10 mouse cellular contexts compared by ENCODE assay signal in genomic region chr11:116825230-116825629, GRCm38 (mm10). TPM values are rescaled to one million over a fixed set of nuclear protein-coding genes. Genes with fewer than 3 reads are reported as not detected.
A peak's percentile ranks its signal among the peaks of the same experiment; 100 is the strongest.
DNase-seq lines count a peak whose midpoint lies in the region; TF ChIP-seq lines count a peak whose summit lies in the region.
"Had no signal": no experiment of that assay in that cellular context is flagged by ENCODE, and none has a peak within 500 bp of the region (broad histone marks: within the 10 kb centered on the region; RNA-seq: fewer than 3 reads in every experiment).

No protein-coding gene starts in this region.

- peak overlapping the region; percentile 44 for H3ac ChIP-seq in C2C12 (ENCODE audit: control insufficient read depth, insufficient read length, low read depth)

- H3K36me3 ChIP-seq in heart, adult 2 months (ENCODE audit: control insufficient read depth, insufficient read depth, low read length), result no peaks in the 10 kb centered on the region
- peaks cover 10% of the 10 kb centered on the region for H3K36me3 ChIP-seq in C2C12 (ENCODE audit: control insufficient read depth, insufficient read depth)
- peaks cover 4% of the 10 kb centered on the region; the same call in 1 of the 2 replicates for H3K36me3 ChIP-seq in limb, embryonic 10.5 days

- H3K79me2 ChIP-seq in heart, adult 2 months (replicated peaks; ENCODE audit: control insufficient read depth, insufficient read depth, low read length), result peaks cover 2% of the 10 kb centered on the region; the same call in 1 of the 2 replicates
- peaks cover 77% of the 10 kb centered on the region for H3K79me2 ChIP-seq in C2C12 (ENCODE audit: control insufficient read depth, insufficient read depth)

- intact Hi-C loops in heart, adult 2 months (cut with DNase I), result no loop called here
- intact Hi-C loops in heart, postnatal 36 days (cut with DNase I), result no loop called here

- peaks cover 43% of the 10 kb centered on the region for H3K79me3 ChIP-seq in C2C12 (ENCODE audit: low read depth)

- no peak for DNase-seq in heart, adult 2 months
- no peak for DNase-seq in heart, postnatal 36 days
- DNase-seq in limb, embryonic 10.5 days (ENCODE audit: low spot score), result no peak
- DNase-seq in c-Kit-positive CD71-positive TER-119-positive erythroid progenitor cells, embryonic 14.5 days (ENCODE audit: low spot score), result no peak
- no peak for DNase-seq in cerebellum, postnatal 36 days
- DNase-seq in B cell, adult 2 months, result no peak
- DNase-seq: layer of hippocampus, adult 9-11 months had no signal

- WGBS in heart, adult 2 months, result 33% methylated on average over 5 of the region's 5 CpGs
- 71% methylated on average over 5 of the region's 5 CpGs for WGBS in limb, embryonic 10.5 days

- TF ChIP-seq POLR2A in heart, adult 2 months (IDR thresholded peaks at IDR 0.05; ENCODE audit: insufficient read depth, low read depth, low read length), result no peak

- no peak for TF ChIP-seq CTCF in heart, adult 2 months (IDR thresholded peaks at IDR 0.05)
- no peak for TF ChIP-seq CTCF in C2C12 (IDR thresholded peaks at IDR 0.05; ENCODE audit: control insufficient read depth, insufficient read depth, insufficient read length)

- peak overlapping the region; percentile 36; the same call in 1 of the 2 replicates for H3K27ac ChIP-seq in heart, adult 2 months
- H3K27ac ChIP-seq in brown adipose tissue, adult 24 weeks (replicated peaks; ENCODE audit: low read depth, low read length), result peak overlapping the region; percentile 32; the same call in 1 of the 2 replicates
- H3K27ac ChIP-seq in limb, embryonic 10.5 days, result peak overlapping the region; percentile 47; the same call in 1 of the 2 replicates

- no peaks in the 10 kb centered on the region for H3K9me3 ChIP-seq in limb, embryonic 10.5 days (replicated peaks)
- H3K9me3 ChIP-seq: megakaryocyte, embryonic 14.5 days had no signal

- no peak overlapping the region for H3K4me3 ChIP-seq in heart, adult 2 months
- H3K4me3 ChIP-seq in C2C12 (ENCODE audit: insufficient read depth, poor library complexity, severe bottlenecking), result no peak overlapping the region
- peak overlapping the region; percentile 13; the same call in 1 of the 2 replicates for H3K4me3 ChIP-seq in brown adipose tissue, adult 24 weeks (ENCODE audit: insufficient read depth, low read depth, low read length)
- H3K4me3 ChIP-seq in limb, embryonic 10.5 days, result peak overlapping the region; percentile 4; the same call in 1 of the 2 replicates
- H3K4me3 ChIP-seq: megakaryocyte, embryonic 14.5 days had no signal

- TF ChIP-seq EP300 in heart, adult 2 months (IDR thresholded peaks at IDR 0.05; ENCODE audit: insufficient read depth, low read depth, low read length), result no peak

- peaks cover 22% of the 10 kb centered on the region for H3K4me1 ChIP-seq in heart, adult 2 months (ENCODE audit: control insufficient read depth, insufficient read depth, low read length)
- H3K4me1 ChIP-seq in brown adipose tissue, adult 24 weeks (ENCODE audit: control insufficient read depth, insufficient read depth, insufficient read length, low read length), result peaks cover 13% of the 10 kb centered on the region
- H3K4me1 ChIP-seq in limb, embryonic 10.5 days, result peaks cover 54% of the 10 kb centered on the region

- peak overlapping the region; percentile 45; the same call in 1 of the 2 replicates for H3K9ac ChIP-seq in heart, adult 2 months (ENCODE audit: low read depth, low read length)

- H3K27me3 ChIP-seq in heart, adult 2 months (ENCODE audit: control insufficient read depth, insufficient read depth, low read length), result no peaks in the 10 kb centered on the region
- no peaks in the 10 kb centered on the region for H3K27me3 ChIP-seq in C2C12 (ENCODE audit: control insufficient read depth, insufficient read depth, insufficient read length)
- no peaks in the 10 kb centered on the region for H3K27me3 ChIP-seq in limb, embryonic 10.5 days (ENCODE audit: low read depth, poor library complexity, severe bottlenecking)

TF ChIP-seq in C2C12, 6 proteins besides CTCF, POLR2A, EP300 and RAD21:
- TF ChIP-seq MYOG (IDR thresholded peaks at IDR 0.05; ENCODE audit: control insufficient read depth, extremely low read depth, insufficient read length) (no peak), USF1 (IDR thresholded peaks at IDR 0.05; ENCODE audit: low read depth) (no peak), FOSL1 (IDR thresholded peaks at IDR 0.05; ENCODE audit: insufficient read depth, low read length, poor library complexity, severe bottlenecking) (no peak), MYOD1 (IDR thresholded peaks at IDR 0.05; ENCODE audit: control insufficient read depth, insufficient read length, low read depth) (peak; percentile 98), CEBPB (IDR thresholded peaks at IDR 0.05; ENCODE audit: low read depth) (no peak), MAX (IDR thresholded peaks at IDR 0.05) (no peak)

RNA-seq across cellular contexts. Expression of gene Mxra7, which starts 2.6 kb away (rescaled TPM):
- total RNA-seq in heart, adult 2 months (2021), result 10 to 100 TPM; 15.1 to 19.4 TPM
- 10.4 and 15.6 TPM in 2 replicates for polyA plus RNA-seq in heart, adult 2 months (2012; rRNA removed)
- 10 to 100 TPM; 18.1 to 21.1 TPM for total RNA-seq in heart, postnatal 36 days (2021)
- polyA plus RNA-seq in C2C12 (2012; fragmentation: generic; extraction: Trizol), result 70.2 TPM
- polyA plus RNA-seq in brown adipose tissue, adult 24 weeks (2012; ENCODE audit: insufficient read depth, insufficient read length, missing spikeins), result 6.6 and 6.9 TPM in 2 replicates
- polyA plus RNA-seq in limb, embryonic 10.5 days (2016; fragmentation: Nextera tagmentation; extraction: Ambion mirVana), result 13.9 and 14.9 TPM in 2 replicates

RNA-seq across cellular contexts. Expression of gene Mettl23, which starts 17.8 kb away (rescaled TPM):
- 10 to 100 TPM; 38.3 to 40.5 TPM for total RNA-seq in heart, adult 2 months (2021)
- 34.3 and 59.4 TPM in 2 replicates for polyA plus RNA-seq in heart, adult 2 months (2012; rRNA removed)
- total RNA-seq in heart, postnatal 36 days (2021), result 10 to 100 TPM; 40.0 to 41.1 TPM
- 15.1 TPM for polyA plus RNA-seq in C2C12 (2012; fragmentation: generic; extraction: Trizol)
- 70.4 and 80.7 TPM in 2 replicates for polyA plus RNA-seq in brown adipose tissue, adult 24 weeks (2012; ENCODE audit: insufficient read depth, insufficient read length, missing spikeins)
- 56.5 and 59.5 TPM in 2 replicates for polyA plus RNA-seq in limb, embryonic 10.5 days (2016; fragmentation: Nextera tagmentation; extraction: Ambion mirVana)

RNA-seq across cellular contexts. Expression of gene Jmjd6, which starts 18.0 kb away (rescaled TPM):
- total RNA-seq in heart, adult 2 months (2021), result 10 to 100 TPM; 34.1 to 37.4 TPM
- polyA plus RNA-seq in heart, adult 2 months (2012; rRNA removed), result 14.6 and 20.9 TPM in 2 replicates
- 10 to 100 TPM; 29.5 to 34.9 TPM for total RNA-seq in heart, postnatal 36 days (2021)
- polyA plus RNA-seq in C2C12 (2012; fragmentation: generic; extraction: Trizol), result 74.4 TPM
- polyA plus RNA-seq in brown adipose tissue, adult 24 weeks (2012; ENCODE audit: insufficient read depth, insufficient read length, missing spikeins), result 20.9 and 33.7 TPM in 2 replicates
- polyA plus RNA-seq in limb, embryonic 10.5 days (2016; fragmentation: Nextera tagmentation; extraction: Ambion mirVana), result 93.1 and 111 TPM in 2 replicates

RNA-seq across cellular contexts. Expression of gene Mfsd11, which starts 27.0 kb away (rescaled TPM):
- 10 to 100 TPM; 29.9 to 33.5 TPM for total RNA-seq in heart, adult 2 months (2021)
- 23.8 and 27.9 TPM in 2 replicates for polyA plus RNA-seq in heart, adult 2 months (2012; rRNA removed)
- total RNA-seq in heart, postnatal 36 days (2021), result 10 to 100 TPM; 30.3 to 33.5 TPM
- 34.0 TPM for polyA plus RNA-seq in C2C12 (2012; fragmentation: generic; extraction: Trizol)
- polyA plus RNA-seq in brown adipose tissue, adult 24 weeks (2012; ENCODE audit: insufficient read depth, insufficient read length, missing spikeins), result 21.0 and 27.5 TPM in 2 replicates
- polyA plus RNA-seq in limb, embryonic 10.5 days (2016; fragmentation: Nextera tagmentation; extraction: Ambion mirVana), result 17.9 and 22.5 TPM in 2 replicates

RNA-seq across cellular contexts. Expression of gene Srsf2, which starts 27.7 kb away (rescaled TPM):
- 100 to 1,000 TPM in 1 of 2 experiments, 10 to 100 TPM in 1; 91.4 to 104 TPM for total RNA-seq in heart, adult 2 months (2021)
- polyA plus RNA-seq in heart, adult 2 months (2012; rRNA removed), result 158 and 165 TPM in 2 replicates
- 100 to 1,000 TPM in 1 of 2 experiments, 10 to 100 TPM in 1; 94.5 to 116 TPM for total RNA-seq in heart, postnatal 36 days (2021)
- polyA plus RNA-seq in C2C12 (2012; fragmentation: generic; extraction: Trizol), result 326 TPM
- polyA plus RNA-seq in brown adipose tissue, adult 24 weeks (2012; ENCODE audit: insufficient read depth, insufficient read length, missing spikeins), result 98.3 and 130 TPM in 2 replicates
- polyA plus RNA-seq in limb, embryonic 10.5 days (2016; fragmentation: Nextera tagmentation; extraction: Ambion mirVana), result 925 and 971 TPM in 2 replicates

Comparison
In these comparisons a context has a peak if more than half of its experiments do, and no peak if none do; other contexts are left out.
1. H3K4me3 ChIP-seq: peak in brown adipose tissue, adult 24 weeks (single experiment) and limb, embryonic 10.5 days (single experiment); none in heart, adult 2 months (single experiment) and C2C12 (single experiment).
2. Peak in every context shown above with its lines, with median percentiles within 50 percentile points of each other: H3K27ac ChIP-seq.